Mouse (Mus musculus) heart, embryonic 16.5 days (tissue): ENCODE data around the gene Asb15. TPM values are rescaled to one million over a fixed set of nuclear protein-coding genes. Genes with fewer than 3 reads are reported as not detected.

Source experiments
- ATAC-seq: fragments of 200-750 bp; cut with Nextera tagmentation; replicated peaks from 2 replicates; pipeline ENCODE4 v1.8.0; 2017; ENCODE audit warnings: moderate number of reproducible peaks; ENCODE audit not compliant: insufficient read depth, low FRiP score; ENCODE audit errors: extremely low read depth
- H3K27ac ChIP-seq: fragments of 300-500 bp; sonication (generic); 2 replicates; pipeline ENCODE4 v1.5.1; 2014; ENCODE audit warnings: mild to moderate bottlenecking, low read length, control low read depth, moderate library complexity
- H3K27me3 ChIP-seq: fragments of 300-500 bp; sonication (generic); 2 replicates; pipeline ENCODE4 v1.6.1; 2014; ENCODE audit warnings: low read length, mixed read lengths; ENCODE audit not compliant: control insufficient read depth, insufficient read depth
- H3K36me3 ChIP-seq: fragments of 300-500 bp; sonication (generic); 2 replicates; pipeline ENCODE4 v1.6.1; 2014; ENCODE audit not compliant: control insufficient read depth, insufficient read depth
- H3K4me1 ChIP-seq: fragments of 300-500 bp; sonication (generic); 2 replicates; pipeline ENCODE4 v1.6.1; 2014; ENCODE audit warnings: low read length, mixed read lengths; ENCODE audit not compliant: control insufficient read depth, insufficient read depth
- H3K4me2 ChIP-seq: fragments of 300-500 bp; sonication (generic); 2 replicates; pipeline ENCODE4 v1.6.1; 2014; ENCODE audit warnings: low read depth, mild to moderate bottlenecking, control low read depth, low read length
- H3K4me3 ChIP-seq: fragments of 300-500 bp; sonication (generic); 2 replicates; pipeline ENCODE4 v1.5.1; 2014; ENCODE audit warnings: mild to moderate bottlenecking, control low read depth, low read length
- H3K9ac ChIP-seq: fragments of 300-500 bp; sonication (generic); 2 replicates; pipeline ENCODE4 v1.6.1; 2014; ENCODE audit warnings: low read length, control low read depth
- H3K9me3 ChIP-seq: fragments of 300-500 bp; sonication (generic); replicated peaks from 2 replicates; pipeline ENCODE4 v1.6.1; 2016; ENCODE audit warnings: low read length; ENCODE audit not compliant: control insufficient read depth
- WGBS: fragments of 180-500 bp; shearing (Covaris S2); extraction: QIAGEN DNeasy Blood & Tissue Kit; methylation state at CpG from one replicate; pipeline ENCODE4 v1.1.7; 2014; 5-methylcytosine and 5-hydroxymethylcytosine counted together
- polyA plus RNA-seq: library from polyadenylated mRNA; unstranded; fragments of >200 nt; fragmentation: Nextera tagmentation; extraction: Ambion mirVana; gene quantifications from 2 replicates; pipeline ENCODE4 v1.2.1, GENCODE M21; 2015

Gene Asb15
- polyA plus RNA-seq, 1 experiment from 2014 or later, result 0.93 TPM

- Histone ChIP-seq H3K4me3 (peak overlapping the region; percentile 31), H3K4me1 (peaks cover 30% of the 10 kb centered on the region), H3K27me3 (no peaks in the 10 kb centered on the region), H3K27ac (peak overlapping the region; percentile 73), H3K4me2 (peak overlapping the region; percentile 56), H3K9ac (peak overlapping the region; percentile 1; the same call in 1 of the 2 replicates), H3K36me3 (no peaks in the 10 kb centered on the region), H3K9me3 (no peaks in the 10 kb centered on the region)
- 24% methylated on average over 11 of the region's 11 CpGs for WGBS
- no peak for ATAC-seq
Measured at GRCm38 (mm10) chr6:24530711-24531420, 2.9 kb downstream of the Asb15 start.

DNA sequence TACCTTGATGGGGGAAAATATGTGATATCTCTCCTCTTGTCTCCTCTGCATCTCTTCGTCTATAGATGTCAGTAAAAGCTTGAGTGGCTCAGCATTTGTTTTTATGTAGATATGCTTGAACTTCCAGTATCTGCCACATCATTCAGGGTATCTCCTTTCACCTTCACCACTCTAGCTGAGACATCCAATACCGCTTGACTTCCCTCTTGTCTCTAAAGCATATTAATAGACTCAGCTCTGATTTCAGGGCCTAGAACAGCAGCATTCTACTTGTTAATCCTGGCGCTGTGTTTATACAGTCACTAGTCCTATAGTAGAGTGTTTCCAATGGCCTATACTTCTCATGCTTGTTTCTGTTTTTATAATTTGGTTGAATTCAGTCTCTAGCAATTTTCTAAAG, 4.9 kb downstream of the Asb15 start:
- no peak for ATAC-seq
- no peaks in the 10 kb centered on the region for H3K36me3 ChIP-seq
- no peak overlapping the region for H3K4me2 ChIP-seq
- H3K4me3 ChIP-seq, result no peak overlapping the region
- no peaks in the 10 kb centered on the region for H3K27me3 ChIP-seq
- H3K27ac ChIP-seq, result 0 out of 2 replicates have a peak overlapping the region, but pooled peaks have one; percentile 13
- H3K4me1 ChIP-seq, result peaks cover 22% of the 10 kb centered on the region
- WGBS, result 42% methylated on average over 3 of the region's 3 CpGs
- no peaks in the 10 kb centered on the region for H3K9me3 ChIP-seq
- no peak overlapping the region for H3K9ac ChIP-seq

GRCm38 (mm10) chr6:24538435-24538834, 10.5 kb downstream of the Asb15 start:
- no peak for ATAC-seq

GRCm38 (mm10) chr6:24540106-24540505, 12.2 kb downstream of the Asb15 start:
- Histone ChIP-seq H3K36me3 (no peaks in the 10 kb centered on the region), H3K9ac (no peak overlapping the region), H3K4me2 (no peak overlapping the region), H3K27ac (no peak overlapping the region), H3K27me3 (no peaks in the 10 kb centered on the region), H3K4me1 (peaks cover 17% of the 10 kb centered on the region), H3K9me3 (no peaks in the 10 kb centered on the region), H3K4me3 (no peak overlapping the region)
- ATAC-seq, result no peak
- WGBS, result 65% methylated on average over 4 of the region's 4 CpGs

More at GRCm38 (mm10) chr6:24538435-24538834, 10.5 kb downstream of the Asb15 start:
- H3K36me3 ChIP-seq, result no peaks in the 10 kb centered on the region
- peaks cover 17% of the 10 kb centered on the region for H3K4me1 ChIP-seq
- no peak overlapping the region for H3K9ac ChIP-seq
- 91% methylated on average over 3 of the region's 3 CpGs for WGBS
- no peak overlapping the region for H3K4me2 ChIP-seq
- no peaks in the 10 kb centered on the region for H3K9me3 ChIP-seq
- H3K27me3 ChIP-seq, result no peaks in the 10 kb centered on the region
- H3K4me3 ChIP-seq, result no peak overlapping the region
- no peak overlapping the region for H3K27ac ChIP-seq

DNA sequence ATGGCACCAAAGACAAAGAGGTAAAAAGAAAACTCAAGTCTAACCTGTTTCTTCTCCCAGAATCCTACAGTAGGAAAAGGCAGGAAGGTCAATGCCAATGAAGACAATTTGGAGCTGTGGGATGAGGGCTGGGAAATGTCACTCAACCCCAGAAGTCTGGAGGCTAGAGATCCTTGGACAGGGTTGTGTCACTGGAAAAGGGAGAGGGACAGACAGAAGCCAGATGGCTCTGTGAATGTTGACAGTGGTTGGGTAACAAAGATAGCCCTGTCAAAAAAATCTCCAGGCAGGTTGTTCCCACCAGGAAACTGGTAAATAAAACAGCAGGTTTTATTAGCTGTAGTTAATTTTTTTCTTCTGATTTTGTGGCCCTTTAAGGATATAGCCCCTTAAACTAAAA, 14.4 kb downstream of the Asb15 start:
- peak; percentile 68; the same call in 1 of the 2 replicates for ATAC-seq
- H3K27ac ChIP-seq, result peak overlapping the region; percentile 77
- peaks cover 29% of the 10 kb centered on the region for H3K4me1 ChIP-seq
- no peaks in the 10 kb centered on the region for H3K9me3 ChIP-seq
- H3K4me2 ChIP-seq, result no peak overlapping the region
- H3K27me3 ChIP-seq, result no peaks in the 10 kb centered on the region
- H3K9ac ChIP-seq, result no peak overlapping the region
- H3K36me3 ChIP-seq, result no peaks in the 10 kb centered on the region
- no peak overlapping the region for H3K4me3 ChIP-seq

GRCm38 (mm10) chr6:24543119-24543591, 15.2 kb downstream of the Asb15 start:
- Histone ChIP-seq H3K4me2 (peak overlapping the region; percentile 32), H3K27ac (peak overlapping the region; percentile 77), H3K27me3 (no peaks in the 10 kb centered on the region), H3K9ac (peak overlapping the region; percentile 29; the same call in 1 of the 2 replicates), H3K9me3 (no peaks in the 10 kb centered on the region), H3K4me1 (peaks cover 29% of the 10 kb centered on the region), H3K4me3 (no peak overlapping the region), H3K36me3 (no peaks in the 10 kb centered on the region)
- ATAC-seq, result peak; percentile 46; the same call in 1 of the 2 replicates
- 30% methylated on average over 6 of the region's 6 CpGs for WGBS

GRCm38 (mm10) chr6:24546716-24547420, 18.9 kb downstream of the Asb15 start:
- Histone ChIP-seq H3K4me1 (peaks cover 24% of the 10 kb centered on the region), H3K27me3 (no peaks in the 10 kb centered on the region), H3K9ac (no peak overlapping the region), H3K9me3 (no peaks in the 10 kb centered on the region), H3K27ac (peak overlapping the region; percentile 74), H3K36me3 (no peaks in the 10 kb centered on the region), H3K4me2 (peak overlapping the region; percentile 17; the same call in 1 of the 2 replicates), H3K4me3 (no peak overlapping the region)
- WGBS, result 3% methylated on average over 1 of the region's 1 CpGs
- peak; percentile 61 for ATAC-seq

DNA sequence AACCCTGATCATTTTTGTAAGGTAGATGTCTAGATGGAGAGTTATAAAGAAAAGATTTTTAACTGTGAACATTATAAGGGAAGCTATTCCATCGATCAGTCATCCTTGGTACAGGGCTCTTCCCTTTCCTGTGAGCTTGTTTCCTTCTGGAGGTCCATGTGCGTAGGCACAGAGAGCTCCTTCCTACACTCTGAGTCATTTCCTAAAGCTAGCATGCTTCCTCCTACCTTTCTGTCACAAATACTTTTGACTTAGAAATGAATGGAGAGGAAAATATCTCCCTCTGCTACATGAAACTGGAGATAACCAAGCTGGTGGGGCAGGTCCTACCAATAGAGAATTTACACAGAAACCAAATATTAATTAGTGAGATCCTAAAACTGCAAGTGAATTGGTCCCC, 21.9 kb downstream of the Asb15 start:
- Histone ChIP-seq H3K9ac (no peak overlapping the region), H3K4me1 (peaks cover 22% of the 10 kb centered on the region), H3K27ac (no peak overlapping the region), H3K36me3 (no peaks in the 10 kb centered on the region), H3K4me3 (no peak overlapping the region), H3K27me3 (no peaks in the 10 kb centered on the region), H3K4me2 (no peak overlapping the region), H3K9me3 (no peaks in the 10 kb centered on the region)
- ATAC-seq, result no peak
- WGBS, result 65% methylated on average over 2 of the region's 2 CpGs

DNA sequence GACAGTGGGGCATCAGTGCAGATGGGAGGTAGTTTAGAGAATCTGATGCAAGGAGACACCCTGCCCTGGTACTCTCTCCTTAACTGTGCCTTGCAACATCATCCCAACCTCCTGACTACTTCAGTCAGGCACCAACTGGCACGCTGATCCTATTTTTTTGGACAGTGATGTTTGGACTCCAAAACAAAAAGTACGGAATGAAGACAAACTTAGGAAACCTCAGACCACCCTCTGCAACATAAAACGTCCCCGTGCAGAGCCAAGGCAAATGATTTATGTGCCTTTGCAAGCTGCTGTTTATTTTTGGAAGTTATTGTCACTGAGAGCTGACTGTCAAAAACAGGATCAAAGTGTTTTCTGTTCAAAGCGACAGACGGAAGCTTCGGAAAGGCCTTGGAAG, 24.1 kb downstream of the Asb15 start:
- H3K9me3 ChIP-seq, result no peaks in the 10 kb centered on the region
- 0 out of 2 replicates have a peak overlapping the region, but pooled peaks have one; percentile 14 for H3K27ac ChIP-seq
- peaks cover 18% of the 10 kb centered on the region for H3K4me1 ChIP-seq
- H3K4me2 ChIP-seq, result peak overlapping the region; percentile 28; the same call in 1 of the 2 replicates
- ATAC-seq, result no peak
- no peaks in the 10 kb centered on the region for H3K36me3 ChIP-seq
- no peak overlapping the region for H3K4me3 ChIP-seq
- no peak overlapping the region for H3K9ac ChIP-seq
- no peaks in the 10 kb centered on the region for H3K27me3 ChIP-seq
- 31% methylated on average over 7 of the region's 7 CpGs for WGBS
